Mouse (Mus musculus): ENCODE data around the gene Tnfrsf26.
"Not testable (repeated sequence)": the region's sequence is repeated elsewhere in the genome, so short reads cannot be mapped to it uniquely, and the experiment has no call there.

Tnfrsf26 gene

DNA sequence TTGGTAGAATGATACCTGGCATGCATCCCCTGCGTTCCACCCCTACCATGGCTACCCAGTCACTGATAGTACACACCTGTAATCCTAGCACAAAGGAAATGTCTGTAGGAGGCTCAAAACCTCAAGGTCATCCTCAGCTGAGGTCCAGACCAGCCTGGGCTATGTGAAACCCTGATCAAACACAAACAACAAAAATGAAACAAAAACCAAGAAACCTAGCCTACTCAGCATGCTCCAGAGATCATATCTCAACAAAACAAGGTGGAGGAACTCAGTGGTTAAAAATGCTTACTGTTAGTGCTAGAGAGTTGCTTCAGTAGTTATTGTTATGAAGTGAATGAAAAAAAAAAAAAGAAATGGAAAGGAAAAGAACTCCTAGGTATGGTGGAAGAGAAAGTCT is at the start of gene Tnfrsf26:
TSS of gene Tnfrsf26 (minus strand) at position 183 of the 400 bp plus-strand sequence.
- DNase-seq (ENCODE audit: low spot score) = no peak

DNA sequence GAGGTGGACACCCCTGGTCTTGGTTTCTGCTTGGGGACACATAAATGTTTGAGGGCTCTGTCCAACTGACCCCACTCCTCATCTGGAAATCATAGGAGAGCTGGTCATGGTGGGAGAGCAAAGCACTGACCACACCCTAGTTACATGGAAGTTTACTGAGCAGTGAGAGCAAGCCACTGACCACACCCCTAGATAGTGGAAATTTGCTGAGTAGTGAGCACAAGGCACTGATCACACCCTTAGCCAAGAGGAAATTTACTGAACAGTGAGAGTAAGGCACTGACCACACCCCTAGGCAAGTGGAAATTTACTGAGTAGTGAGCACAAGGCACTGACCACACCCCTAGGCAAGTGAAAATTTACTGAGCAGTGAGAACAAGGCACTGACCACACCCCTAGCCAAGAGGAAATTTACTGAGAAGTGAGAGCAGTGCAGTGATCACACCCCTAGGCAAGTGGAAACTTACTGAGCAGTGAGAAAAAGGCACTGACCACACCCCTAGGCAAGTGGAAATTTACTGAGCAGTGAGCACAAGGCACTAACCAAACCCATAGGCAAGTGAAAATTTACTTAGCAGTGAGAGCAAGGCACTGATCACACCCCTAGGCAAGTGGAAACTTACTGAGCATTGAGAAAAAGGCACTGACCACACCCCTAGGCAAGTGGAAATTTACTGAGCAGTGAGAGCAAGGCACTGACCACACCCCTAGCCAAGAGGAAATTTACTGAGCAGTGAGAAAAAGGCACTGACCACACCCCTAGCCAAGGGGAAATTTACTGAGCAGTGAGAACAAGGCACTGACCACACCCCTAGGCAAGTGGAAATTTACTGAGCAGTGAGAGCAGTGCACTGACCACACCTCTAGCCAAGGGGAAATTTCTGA is 38.1 kb upstream of the Tnfrsf26 start:
- DNase-seq (ENCODE audit: low spot score) = no peak

DNA sequence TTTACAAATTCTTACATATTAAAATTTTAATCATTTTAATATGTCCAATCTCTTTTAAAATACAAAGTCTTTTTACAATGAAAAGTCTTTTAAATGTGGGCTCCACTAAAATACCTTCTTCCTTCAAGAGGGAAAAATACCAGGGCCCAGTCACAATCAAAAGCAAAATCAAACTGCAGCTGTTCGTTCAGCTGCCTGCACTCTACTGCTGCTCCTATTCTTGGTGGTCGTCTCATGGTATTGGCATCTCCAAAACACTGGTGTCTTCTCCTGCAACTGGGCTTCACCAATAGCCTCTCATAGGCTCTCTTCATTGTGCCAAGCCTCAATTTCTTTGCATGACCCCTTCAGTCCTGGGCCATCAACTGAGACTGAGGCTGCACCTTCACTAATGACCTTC is 34.9 kb upstream of the Tnfrsf26 start:
- DNase-seq (ENCODE audit: low spot score) = no peak

DNA sequence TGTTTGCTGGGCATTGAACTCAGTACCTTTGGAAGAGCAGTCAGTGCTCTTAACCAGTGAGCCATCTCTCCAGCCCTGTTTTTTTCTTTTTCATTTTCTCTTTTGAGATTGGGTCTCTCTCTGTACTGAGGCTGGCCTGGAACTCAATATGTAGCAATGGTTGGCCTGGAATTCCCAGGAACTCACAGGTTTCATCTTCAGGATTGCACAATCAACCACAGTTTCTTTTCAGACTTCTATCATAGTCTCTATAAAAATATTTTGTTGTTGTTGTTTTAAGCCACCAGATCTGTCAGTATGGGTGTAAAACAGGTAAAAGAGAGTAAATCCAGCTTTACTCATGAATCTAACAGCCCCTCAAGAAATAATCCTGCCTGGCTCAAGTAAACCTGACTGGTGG is 32.3 kb upstream of the Tnfrsf26 start:
- no peak for DNase-seq (ENCODE audit: low spot score)

DNA sequence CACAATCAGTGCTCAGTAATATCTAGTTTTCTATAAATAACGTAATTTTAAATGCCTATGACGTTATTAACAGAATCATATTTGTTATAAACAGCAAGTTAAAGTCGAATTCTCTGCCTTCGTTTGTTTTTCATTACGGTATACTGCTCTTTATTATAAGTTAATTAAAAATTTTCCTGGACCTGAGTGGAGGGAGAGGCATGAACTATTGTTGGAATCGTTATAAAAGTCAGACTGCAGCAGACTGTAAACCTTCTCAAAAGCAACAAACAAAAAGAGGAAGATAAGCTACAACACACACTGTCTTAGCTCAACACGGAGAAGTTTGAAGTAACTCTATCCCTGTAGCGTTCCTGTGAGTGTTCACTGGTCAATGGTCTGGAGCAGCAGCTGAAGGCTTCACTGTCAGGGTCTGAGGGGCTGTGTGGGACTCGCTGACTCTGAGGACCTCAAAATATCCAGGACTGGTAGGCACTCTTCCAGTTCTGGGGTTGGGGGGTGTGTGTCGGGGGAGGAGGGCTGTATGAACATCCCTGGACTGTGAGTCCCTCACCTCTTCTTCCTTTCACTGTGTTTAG is 21.3 kb upstream of the Tnfrsf26 start:
- not testable (repeated sequence) for DNase-seq (ENCODE audit: low spot score)

DNA sequence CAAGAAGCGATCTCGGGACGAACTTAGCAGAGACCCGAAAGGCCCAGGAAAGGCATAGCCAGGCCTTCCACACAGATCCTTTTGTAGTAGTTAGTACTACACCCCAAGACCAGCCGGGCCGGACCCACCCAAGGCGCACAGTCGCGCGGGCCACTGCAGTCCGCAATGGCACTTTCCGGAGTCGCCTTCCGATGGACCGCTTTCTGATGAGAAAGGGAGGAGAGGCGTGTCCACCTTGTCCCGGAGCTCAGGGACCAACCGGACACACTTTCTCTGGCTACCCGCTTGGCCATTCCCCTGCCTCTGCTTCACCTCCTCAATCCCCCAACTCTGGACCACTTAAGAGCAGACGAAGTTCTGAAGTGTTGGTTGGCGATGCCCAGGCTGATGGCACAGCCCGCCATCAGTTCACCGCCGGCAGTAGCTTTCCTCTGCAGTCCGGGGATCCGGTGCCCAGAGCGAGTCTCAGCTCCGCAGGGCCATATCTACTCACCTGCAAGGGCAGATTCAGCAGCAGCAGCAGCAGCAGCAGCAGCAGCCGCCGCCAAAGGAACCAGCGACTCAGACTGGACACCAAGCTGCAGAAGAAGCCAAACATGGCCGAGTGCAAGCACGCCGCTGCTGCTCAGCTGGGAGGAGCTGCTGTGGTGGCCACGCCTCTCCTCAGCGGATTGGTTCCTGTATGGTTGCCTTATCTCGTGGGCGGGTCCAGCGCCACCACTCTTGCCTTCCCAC is 20.7 kb upstream of the Tnfrsf26 start, which contains the start of gene Tnfrsf22:
TSS of gene Tnfrsf22 (minus strand) at position 628 of the 735 bp plus-strand sequence.
- peak; percentile 78 for DNase-seq (ENCODE audit: low spot score)

DNA sequence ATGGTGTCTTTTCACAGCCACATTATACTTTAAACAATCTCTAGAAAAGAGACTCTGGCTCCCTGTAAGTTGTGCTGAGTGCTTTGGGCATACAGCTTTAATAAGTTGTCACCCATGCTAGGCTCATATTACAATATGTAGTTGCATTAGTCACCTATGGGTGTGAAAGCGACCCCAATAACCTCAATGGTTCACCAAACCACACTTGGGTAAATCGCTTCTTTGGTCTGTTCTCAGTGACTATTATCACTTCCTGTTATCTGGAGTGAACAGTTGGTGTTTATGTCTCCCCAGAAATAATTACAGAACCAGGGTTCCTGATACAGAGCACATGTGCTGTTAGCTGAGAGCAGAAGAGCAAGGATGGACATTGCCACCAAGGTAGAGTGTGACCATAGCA is 15.4 kb upstream of the Tnfrsf26 start:
- not testable (repeated sequence) for DNase-seq (ENCODE audit: low spot score)

DNA sequence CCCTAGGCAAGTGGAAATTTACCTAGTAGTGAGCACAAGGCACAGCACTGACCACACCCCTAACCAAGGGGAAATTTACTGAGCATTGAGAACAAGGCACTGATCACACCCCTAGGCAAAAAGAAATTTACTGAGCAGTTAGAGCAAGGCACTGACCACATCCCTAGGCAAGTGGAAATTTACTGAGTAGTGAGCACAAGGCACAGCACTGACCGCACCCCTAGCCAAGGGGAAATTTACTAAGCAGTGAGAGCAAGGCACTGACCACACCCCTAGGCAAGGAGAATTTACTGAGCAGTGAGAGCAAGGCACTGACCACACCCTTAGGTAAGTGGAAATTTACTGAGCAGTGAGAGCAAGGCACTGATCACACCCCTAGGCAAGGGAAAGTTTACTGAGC is 8.2 kb upstream of the Tnfrsf26 start:
- no peak for DNase-seq (ENCODE audit: low spot score)

DNA sequence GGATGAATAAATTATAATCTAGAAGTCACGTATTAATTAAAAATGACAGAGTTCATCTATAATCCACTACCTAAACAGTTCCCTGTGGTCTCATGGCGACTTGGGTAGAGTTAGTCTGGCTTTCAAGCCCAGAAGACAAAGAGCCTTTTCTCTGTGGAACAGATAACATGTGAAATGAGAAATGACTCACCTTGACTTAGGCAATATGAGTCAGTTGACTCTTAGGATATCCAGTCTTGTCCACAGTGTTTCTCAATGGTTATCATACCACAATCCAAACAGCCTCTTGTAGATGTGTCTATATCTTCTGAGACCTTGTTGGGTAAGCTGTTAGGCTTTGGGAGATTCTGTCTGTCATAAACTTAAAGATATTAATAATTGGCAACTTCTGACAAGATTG is 3.0 kb upstream of the Tnfrsf26 start:
- no peak for DNase-seq (ENCODE audit: low spot score)

DNA sequence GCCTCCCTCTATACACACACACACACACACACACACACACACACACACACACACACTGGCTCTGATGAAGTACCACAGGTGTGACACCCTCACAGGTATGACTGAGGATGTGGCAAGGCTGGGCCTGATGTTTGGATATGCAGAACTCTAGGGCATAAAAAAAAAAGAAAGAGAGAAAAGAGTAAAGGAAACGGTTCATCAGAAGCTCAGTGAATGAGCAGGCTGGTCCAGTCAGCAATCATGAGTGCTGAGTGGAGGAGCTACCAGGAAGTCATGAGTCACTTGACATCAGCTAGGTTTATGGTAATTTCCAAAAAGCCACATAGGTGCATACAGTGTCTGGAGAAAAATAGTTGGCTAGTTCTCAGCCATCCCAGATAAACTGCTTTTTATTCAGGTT is 979 bp upstream of the Tnfrsf26 start:
- no peak for DNase-seq (ENCODE audit: low spot score)

DNA sequence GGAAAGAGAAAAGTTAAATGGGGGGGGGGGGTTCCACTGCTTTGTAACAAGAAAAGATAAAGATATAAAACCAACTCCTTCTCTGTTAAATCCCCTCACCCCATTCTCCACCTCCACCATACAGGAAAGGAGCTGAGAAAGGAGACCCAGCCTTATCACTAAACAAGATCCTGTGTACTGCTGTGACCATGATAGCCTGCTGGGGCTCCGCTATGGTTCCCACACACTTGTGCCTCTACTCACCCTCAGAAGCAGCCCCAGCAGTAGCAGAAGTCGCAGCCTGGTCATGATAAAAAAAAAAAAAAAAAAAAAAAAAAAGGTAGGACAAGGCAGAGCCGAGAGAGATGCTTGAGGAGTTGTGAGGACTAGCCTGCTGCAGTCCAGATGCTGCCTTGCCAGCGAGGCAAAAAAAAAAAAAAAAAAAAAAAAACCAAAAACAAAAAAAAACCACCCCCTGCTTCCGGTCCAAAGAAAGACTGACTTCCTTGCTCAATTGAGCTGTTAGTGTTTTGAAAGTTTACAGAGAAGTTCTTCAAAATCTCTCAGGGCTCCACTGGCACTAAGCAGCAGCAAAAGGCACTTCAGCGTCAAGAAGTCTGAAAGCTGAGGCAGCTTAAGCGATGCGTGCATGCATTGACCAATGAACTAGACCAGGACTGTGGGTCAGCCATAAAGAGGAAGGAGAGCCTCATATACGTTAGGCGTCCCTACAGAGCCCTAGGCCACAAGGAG is 801 bp downstream of the Tnfrsf26 start:
- no peak for DNase-seq (ENCODE audit: low spot score)

DNA sequence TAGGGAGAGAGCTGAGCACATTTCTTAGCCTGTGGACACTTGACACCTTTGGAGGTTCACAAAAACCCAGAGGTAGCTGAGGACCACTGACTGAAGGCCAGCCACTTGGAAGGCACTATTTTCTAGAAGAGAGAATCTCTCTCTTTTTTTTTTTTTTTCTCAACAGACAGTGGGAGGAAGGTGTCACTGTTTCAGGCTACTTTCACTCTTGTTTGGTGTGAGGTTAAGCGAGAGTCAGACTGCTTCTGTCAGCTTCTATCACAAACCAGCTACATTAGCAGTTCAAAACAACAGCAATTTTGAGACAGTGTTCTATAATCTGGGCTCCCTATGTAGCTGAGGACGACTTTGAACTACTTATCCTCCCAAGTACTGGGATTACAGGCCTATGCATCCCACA is 2.3 kb downstream of the Tnfrsf26 start:
- no peak for DNase-seq (ENCODE audit: low spot score)

DNA sequence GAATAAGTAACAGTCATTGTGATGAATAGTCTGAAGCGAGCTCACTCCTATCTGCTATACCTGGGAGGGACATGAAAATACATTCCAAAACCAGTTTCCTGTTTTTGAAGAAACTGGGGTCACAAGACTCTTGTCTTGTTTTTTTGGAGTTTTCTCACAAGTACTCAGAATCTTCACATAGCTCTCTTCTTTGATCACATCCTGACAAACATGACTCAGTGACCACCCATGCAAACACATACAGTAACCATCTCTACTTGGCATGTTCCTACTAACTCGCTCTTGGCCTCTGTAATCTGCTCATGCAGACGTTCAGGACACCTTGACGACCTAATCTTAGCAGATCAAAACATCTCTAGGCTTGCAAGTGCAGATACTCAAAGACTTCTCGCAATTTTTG is 3.4 kb downstream of the Tnfrsf26 start:
- no peak for DNase-seq (ENCODE audit: low spot score)

DNA sequence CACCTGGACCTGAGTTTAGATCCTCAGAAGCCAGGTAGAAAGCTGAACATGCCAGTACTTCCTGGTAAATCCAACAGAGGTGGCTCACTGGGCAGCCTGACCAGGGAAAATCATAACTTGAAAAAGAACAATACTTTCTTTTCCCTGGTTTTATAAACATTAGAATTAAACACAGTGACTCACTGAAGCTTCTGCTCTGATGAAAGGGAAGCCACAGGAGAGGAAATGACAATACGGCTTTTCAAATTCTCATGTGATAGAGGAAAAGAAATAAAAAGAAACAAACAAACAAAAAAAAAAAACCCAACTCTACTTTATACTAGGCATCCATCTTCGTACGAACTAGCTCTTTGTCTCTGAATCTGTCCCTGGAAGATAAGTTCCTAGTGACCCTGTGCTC is 4.0 kb downstream of the Tnfrsf26 start:
- no peak for DNase-seq (ENCODE audit: low spot score)

DNA sequence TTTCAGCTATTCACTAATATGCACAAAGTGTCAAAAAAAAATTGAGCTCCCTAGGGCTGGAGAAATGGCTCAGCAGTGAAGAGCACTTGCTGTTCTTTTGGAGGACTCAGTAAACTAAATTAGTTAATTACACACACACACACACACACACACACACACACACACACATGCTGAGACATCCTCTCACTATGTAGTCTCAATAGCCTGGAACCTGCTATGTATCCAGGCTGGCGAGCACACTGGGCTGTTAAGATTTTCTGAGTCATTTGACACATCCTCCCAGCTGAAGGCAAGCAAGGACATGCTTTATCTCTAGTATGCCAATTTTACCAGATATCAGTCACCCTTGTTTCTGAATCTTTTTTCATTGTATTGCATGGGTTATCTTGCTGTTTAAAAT is 7.6 kb downstream of the Tnfrsf26 start:
- DNase-seq (ENCODE audit: low spot score) = no peak

DNA sequence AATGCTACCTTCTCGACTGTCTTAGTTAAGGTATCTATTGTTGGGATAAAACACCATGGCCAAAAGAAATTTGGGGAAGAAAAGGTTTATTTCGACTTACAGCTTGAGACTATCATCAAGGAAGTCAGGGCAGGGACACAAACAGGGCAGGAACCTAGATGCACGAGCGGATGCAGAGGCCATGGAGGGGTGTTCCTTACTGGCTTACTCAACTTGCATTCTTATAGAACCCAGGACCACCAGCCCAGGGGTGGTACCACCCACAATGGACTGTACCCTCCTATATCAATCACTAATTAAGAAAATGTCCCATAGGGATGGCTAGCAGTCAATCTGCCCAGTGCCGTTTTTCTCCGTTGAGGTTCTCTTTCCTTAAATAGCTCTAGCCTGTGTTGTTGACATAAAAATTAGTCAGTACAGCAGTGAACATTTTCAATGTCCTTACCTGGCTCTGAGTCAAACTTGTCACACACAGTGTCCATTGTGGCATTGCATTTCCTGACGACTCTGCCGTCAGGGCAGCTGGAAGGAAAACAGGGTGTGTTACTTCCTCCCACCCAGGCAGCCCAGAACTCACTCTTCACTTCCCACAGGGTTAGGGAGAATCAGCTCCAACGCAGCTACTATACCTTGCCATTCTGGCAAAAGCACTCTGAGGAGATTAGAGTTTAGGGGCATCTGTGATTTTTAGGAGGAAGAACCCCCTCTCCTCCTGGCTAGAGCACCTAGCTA is 14.0 kb downstream of the Tnfrsf26 start:
- DNase-seq (ENCODE audit: low spot score) = no peak

DNA sequence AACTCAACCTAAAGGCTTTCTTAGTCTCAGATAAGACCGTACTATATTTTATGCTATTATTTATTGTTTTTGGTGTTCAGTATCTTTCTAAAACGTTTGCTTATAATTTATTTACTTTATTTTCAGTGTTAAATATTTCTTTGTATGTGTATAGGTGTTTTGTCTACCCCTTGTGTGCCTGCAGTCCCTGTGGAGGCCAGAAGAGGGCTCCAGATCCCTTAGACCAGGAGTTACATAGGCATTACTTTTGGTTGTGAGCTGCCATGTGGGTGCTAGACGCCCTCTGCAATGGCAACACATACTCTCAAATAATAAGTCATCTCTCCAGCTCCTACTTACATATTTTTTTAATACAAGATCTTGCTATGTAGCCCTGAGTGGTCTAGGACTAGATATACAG is 16.3 kb downstream of the Tnfrsf26 start:
- DNase-seq (ENCODE audit: low spot score) = no peak

DNA sequence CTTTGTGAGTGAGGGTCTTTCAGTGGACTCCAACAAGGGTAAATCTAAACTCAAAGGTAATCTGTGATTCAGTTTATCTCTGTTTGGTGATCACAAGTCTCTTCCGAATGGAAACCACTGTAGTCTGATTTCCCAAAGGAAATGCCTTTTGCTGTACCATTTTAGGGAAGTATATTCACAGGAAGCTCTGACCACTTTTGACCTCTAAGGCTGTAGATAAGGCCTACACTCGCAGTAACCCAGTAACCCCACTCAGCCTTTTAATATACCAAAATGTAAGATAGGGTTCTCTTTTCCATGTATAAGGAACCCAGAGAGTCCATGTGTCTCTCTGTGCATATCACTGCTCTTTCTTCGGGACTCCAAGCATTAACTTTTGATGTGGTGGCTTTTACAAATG is 23.2 kb downstream of the Tnfrsf26 start:
- DNase-seq (ENCODE audit: low spot score) = no peak

DNA sequence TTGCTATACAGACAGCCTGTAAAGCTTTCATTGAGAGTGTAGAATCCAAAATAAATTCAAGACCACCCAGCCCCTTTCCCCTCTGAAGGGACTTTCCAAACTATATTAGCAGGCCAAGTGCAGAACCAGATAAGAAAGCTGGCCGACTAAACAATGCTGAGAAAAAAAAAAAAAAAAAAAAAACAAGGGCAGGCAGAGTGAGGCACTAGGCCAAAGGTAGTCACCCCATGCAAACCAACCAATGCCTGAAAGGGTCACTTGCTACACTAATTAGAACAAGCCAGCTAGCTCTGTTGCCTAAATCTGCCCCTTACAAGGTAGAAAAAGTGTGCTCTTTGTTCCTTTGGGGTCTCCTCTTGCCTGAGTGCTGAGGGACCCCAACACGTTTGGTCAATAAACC is 23.6 kb downstream of the Tnfrsf26 start:
- DNase-seq (ENCODE audit: low spot score) = no peak

DNA sequence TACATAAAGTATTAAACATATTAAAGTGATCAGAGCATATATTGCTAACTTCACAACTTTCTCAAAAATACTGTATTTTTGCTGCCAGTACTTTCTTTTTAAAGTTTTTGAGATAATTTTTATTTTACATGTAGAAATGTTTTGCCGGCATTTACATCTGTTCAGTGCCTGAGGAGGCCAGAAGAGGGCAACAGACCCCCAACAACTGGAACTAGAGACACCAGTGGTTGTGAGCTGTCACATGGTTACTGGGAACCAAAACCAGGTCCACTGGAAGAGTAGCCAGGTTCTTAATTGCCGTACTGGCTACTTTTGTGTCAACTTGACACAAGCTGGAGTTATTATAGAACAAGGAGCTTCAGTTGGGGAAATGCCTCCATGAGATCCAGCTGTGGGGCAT is 26.8 kb downstream of the Tnfrsf26 start:
- DNase-seq (ENCODE audit: low spot score) = no peak

DNA sequence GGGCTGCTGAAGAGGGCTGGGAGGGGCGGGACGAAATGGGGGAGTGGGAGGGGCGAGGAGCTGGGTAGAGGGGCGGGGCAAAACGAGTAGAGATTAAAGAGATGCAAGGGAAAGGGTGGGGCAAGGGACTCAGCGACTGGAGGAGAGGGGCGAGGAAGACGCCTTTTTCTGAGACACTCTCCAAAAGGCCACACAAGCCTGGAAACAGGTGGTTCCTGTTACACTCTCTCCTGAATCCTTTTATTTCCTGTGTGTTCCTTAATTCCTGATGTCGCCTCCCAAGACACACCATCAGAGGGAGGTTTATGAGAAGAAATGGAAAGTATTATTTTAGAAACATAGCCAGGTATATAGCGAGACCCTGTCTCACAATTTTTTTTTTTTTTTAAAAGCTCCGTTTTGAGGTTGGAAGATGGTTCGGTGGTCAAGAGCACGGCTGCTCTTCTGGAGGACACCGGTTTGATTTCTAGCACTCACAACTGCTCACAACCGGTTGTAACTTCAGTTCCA is 28.2 kb downstream of the Tnfrsf26 start:
- no peak for DNase-seq (ENCODE audit: low spot score)

Measured in ovary, postnatal 36 days (tissue).